Mouse (Mus musculus) midbrain, embryonic 11.5 days (tissue): ENCODE measurements around the gene Pcare. TPM values are rescaled to one million over a fixed set of nuclear protein-coding genes. Genes with fewer than 3 reads are reported as not detected.

Experiments used
- ATAC-seq: fragments of 200-750 bp; cut with Nextera tagmentation; 2 replicates; pipeline ENCODE4 v1.8.0; 2017; ENCODE audit warnings: moderate TSS enrichment, moderate library complexity; ENCODE audit not compliant: low FRiP score
- DNase-seq: peaks from one replicate; pipeline ENCODE4 v3.0.0; 2015; ENCODE audit warnings: low spot score; ENCODE audit errors: missing footprints
- H3K27ac ChIP-seq: fragments of 300-500 bp; sonication (generic); 2 replicates; pipeline ENCODE4 v1.5.1; 2014; ENCODE audit warnings: low read depth, low read length
- H3K27me3 ChIP-seq: fragments of 300-500 bp; sonication (generic); 2 replicates; pipeline ENCODE4 v1.6.1; 2014; ENCODE audit warnings: mild to moderate bottlenecking, low read length, moderate library complexity, mixed read lengths; ENCODE audit not compliant: control insufficient read depth, insufficient read depth
- H3K36me3 ChIP-seq: fragments of 300-500 bp; sonication (generic); 2 replicates; pipeline ENCODE4 v1.6.1; 2014; ENCODE audit warnings: mild to moderate bottlenecking, low read length, moderate library complexity, mixed read lengths; ENCODE audit not compliant: control insufficient read depth, insufficient read depth
- H3K4me1 ChIP-seq: fragments of 300-500 bp; sonication (generic); 2 replicates; pipeline ENCODE4 v1.6.1; 2014; ENCODE audit warnings: low read length; ENCODE audit not compliant: control insufficient read depth, insufficient read depth
- H3K4me2 ChIP-seq: fragments of 300-500 bp; sonication (generic); 2 replicates; pipeline ENCODE4 v1.6.1; 2014; ENCODE audit warnings: mild to moderate bottlenecking, moderate library complexity
- H3K4me3 ChIP-seq: fragments of 300-500 bp; sonication (generic); 2 replicates; pipeline ENCODE4 v1.5.1; 2014; ENCODE audit warnings: low read depth, low read length
- H3K9ac ChIP-seq: fragments of 300-500 bp; sonication (generic); 2 replicates; pipeline ENCODE4 v1.6.1; 2014; ENCODE audit warnings: low read length
- H3K9me3 ChIP-seq: fragments of 300-500 bp; sonication (generic); 2 replicates; pipeline ENCODE4 v1.6.1; 2016; ENCODE audit warnings: low read length; ENCODE audit not compliant: control insufficient read depth
- WGBS: fragments of 180-500 bp; shearing (Covaris S2); extraction: QIAGEN DNeasy Blood & Tissue Kit; methylation state at CpG from one replicate; pipeline ENCODE4 v1.1.7; 2014; 5-methylcytosine and 5-hydroxymethylcytosine counted together
- polyA plus RNA-seq: library from polyadenylated mRNA; unstranded; fragments of >200 nt; fragmentation: Nextera tagmentation; extraction: Ambion mirVana; gene quantifications from 2 replicates; pipeline ENCODE4 v1.2.1, GENCODE M21; 2014

The Pcare gene
- polyA plus RNA-seq, 1 experiment from 2014 or later: not detected

GRCm38 (mm10) chr17:71715034-71715433 is 37.7 kb downstream of the Pcare start:
- H3K9ac ChIP-seq: no peak overlapping the region
- no peak for ATAC-seq
- no peak overlapping the region for H3K4me2 ChIP-seq
- H3K27ac ChIP-seq: no peak overlapping the region
- no peak for DNase-seq
- 75% methylated on average over 3 of the region's 3 CpGs for WGBS
- H3K4me3 ChIP-seq: no peak overlapping the region
- no peaks in the 10 kb centered on the region for H3K27me3 ChIP-seq
- H3K4me1 ChIP-seq: no peaks in the 10 kb centered on the region
- no peaks in the 10 kb centered on the region for H3K36me3 ChIP-seq
- H3K9me3 ChIP-seq: no peaks in the 10 kb centered on the region

- ATAC-seq: no peak
- H3K27ac ChIP-seq: no peak overlapping the region
Observed at GRCm38 (mm10) chr17:71712279-71712678, 40.4 kb downstream of the Pcare start.

GRCm38 (mm10) chr17:71707715-71708114 is 45.0 kb downstream of the Pcare start:
- Histone ChIP-seq H3K4me1 (no peaks in the 10 kb centered on the region), H3K27me3 (no peaks in the 10 kb centered on the region), H3K9me3 (no peaks in the 10 kb centered on the region), H3K36me3 (no peaks in the 10 kb centered on the region), H3K27ac (no peak overlapping the region), H3K4me2 (no peak overlapping the region), H3K9ac (no peak overlapping the region), H3K4me3 (no peak overlapping the region)
- ATAC-seq: no peak
- no peak for DNase-seq
- WGBS: 49% methylated on average over 4 of the region's 4 CpGs

More at GRCm38 (mm10) chr17:71712279-71712678, 40.4 kb downstream of the Pcare start:
- DNase-seq: no peak
- no peaks in the 10 kb centered on the region for H3K4me1 ChIP-seq
- whole genome bisulfite sequencing: 85% methylated on average over 6 of the region's 6 CpGs
- H3K4me3 ChIP-seq: no peak overlapping the region
- H3K27me3 ChIP-seq: no peaks in the 10 kb centered on the region
- no peaks in the 10 kb centered on the region for H3K36me3 ChIP-seq
- H3K9ac ChIP-seq: no peak overlapping the region
- H3K4me2 ChIP-seq: no peak overlapping the region
- no peaks in the 10 kb centered on the region for H3K9me3 ChIP-seq

- Histone ChIP-seq H3K27ac (no peak overlapping the region), H3K4me1 (no peaks in the 10 kb centered on the region), H3K36me3 (no peaks in the 10 kb centered on the region), H3K4me3 (no peak overlapping the region), H3K27me3 (no peaks in the 10 kb centered on the region), H3K9ac (no peak overlapping the region), H3K9me3 (no peaks in the 10 kb centered on the region), H3K4me2 (no peak overlapping the region)
- ATAC-seq (no peak), DNase-seq (no peak)
- 88% methylated on average over 14 of the region's 14 CpGs for WGBS
Observed at GRCm38 (mm10) chr17:71705550-71706480, 46.9 kb downstream of the Pcare start.

GRCm38 (mm10) chr17:71705113-71705512 is 47.6 kb downstream of the Pcare start:
- WGBS: 91% methylated on average over 1 of the region's 1 CpGs

GRCm38 (mm10) chr17:71698619-71698956 is 54.1 kb downstream of the Pcare start:
- H3K9ac ChIP-seq: no peak overlapping the region
- H3K4me1 ChIP-seq: no peaks in the 10 kb centered on the region
- H3K4me2 ChIP-seq: no peak overlapping the region
- peak; percentile 45 for DNase-seq
- no peaks in the 10 kb centered on the region for H3K27me3 ChIP-seq
- no peak overlapping the region for H3K4me3 ChIP-seq
- WGBS: 90% methylated on average over 11 of the region's 11 CpGs
- no peak for ATAC-seq
- no peak overlapping the region for H3K27ac ChIP-seq
- no peaks in the 10 kb centered on the region for H3K9me3 ChIP-seq
- H3K36me3 ChIP-seq: no peaks in the 10 kb centered on the region

More at GRCm38 (mm10) chr17:71705113-71705512, 47.6 kb downstream of the Pcare start:
- H3K36me3 ChIP-seq: no peaks in the 10 kb centered on the region
- H3K4me2 ChIP-seq: no peak overlapping the region
- ATAC-seq (no peak), DNase-seq (no peak)
- H3K9ac ChIP-seq: no peak overlapping the region
- H3K27ac ChIP-seq: no peak overlapping the region
- no peak overlapping the region for H3K4me3 ChIP-seq
- H3K27me3 ChIP-seq: no peaks in the 10 kb centered on the region
- no peaks in the 10 kb centered on the region for H3K4me1 ChIP-seq
- H3K9me3 ChIP-seq: no peaks in the 10 kb centered on the region

- ATAC-seq (no peak), DNase-seq (no peak)
- peaks cover 4% of the 10 kb centered on the region; the same call in 1 of the 2 replicates for H3K4me1 ChIP-seq
- H3K9ac ChIP-seq: no peak overlapping the region
- H3K4me2 ChIP-seq: no peak overlapping the region
- no peaks in the 10 kb centered on the region for H3K36me3 ChIP-seq
- H3K27me3 ChIP-seq: no peaks in the 10 kb centered on the region
- H3K27ac ChIP-seq: no peak overlapping the region
- no peaks in the 10 kb centered on the region for H3K9me3 ChIP-seq
- 85% methylated on average over 11 of the region's 11 CpGs for whole genome bisulfite sequencing
- H3K4me3 ChIP-seq: no peak overlapping the region
Observed at GRCm38 (mm10) chr17:71697896-71698618, 54.6 kb downstream of the Pcare start.

GRCm38 (mm10) chr17:71696396-71696795 is 56.3 kb downstream of the Pcare start:
- WGBS: 87% methylated on average over 5 of the region's 5 CpGs
- DNase-seq: no peak
- Histone ChIP-seq H3K36me3 (no peaks in the 10 kb centered on the region), H3K4me3 (no peak overlapping the region), H3K9ac (no peak overlapping the region), H3K4me2 (no peak overlapping the region), H3K27ac (no peak overlapping the region), H3K4me1 (peaks cover 4% of the 10 kb centered on the region; the same call in 1 of the 2 replicates), H3K9me3 (no peaks in the 10 kb centered on the region), H3K27me3 (no peaks in the 10 kb centered on the region)
- ATAC-seq: no peak

GRCm38 (mm10) chr17:71695716-71696315 is 56.9 kb downstream of the Pcare start:
- DNase-seq: no peak
- H3K4me3 ChIP-seq: no peak overlapping the region
- H3K4me2 ChIP-seq: no peak overlapping the region
- no peak for ATAC-seq
- H3K36me3 ChIP-seq: no peaks in the 10 kb centered on the region
- H3K9me3 ChIP-seq: no peaks in the 10 kb centered on the region
- no peak overlapping the region for H3K27ac ChIP-seq
- H3K4me1 ChIP-seq: peaks cover 4% of the 10 kb centered on the region; the same call in 1 of the 2 replicates
- no peaks in the 10 kb centered on the region for H3K27me3 ChIP-seq
- 87% methylated on average over 15 of the region's 15 CpGs for WGBS
- H3K9ac ChIP-seq: no peak overlapping the region
